Mouse (Mus musculus): Measurements from ENCODE around the gene Tmem87b.

- TF ChIP-seq GATA1 (IDR thresholded peaks at IDR 0.05; ENCODE audit: borderline replicate concordance, low read length) (no peak), FLI1 (IDR thresholded peaks at IDR 0.05; ENCODE audit: low read length) (no peak)
Observed at GRCm38 (mm10) chr2:128782231-128782630, 35.7 kb upstream of the Tmem87b start.

All from megakaryocyte, embryonic 14.5 days (primary cell).